Mouse (Mus musculus): ENCODE measurements around the gene Bcl2l11. TPM values are rescaled to one million over a fixed set of nuclear protein-coding genes. Genes with fewer than 3 reads are reported as not detected.
A peak's percentile ranks its signal among the peaks of the same experiment; 100 is the strongest.

Bcl2l11 gene
- polyA plus RNA-seq, 1 experiment: 22.3 TPM

GRCm38 (mm10) chr2:128123921-128124683 is 1.7 kb upstream of the Bcl2l11 start:
- peak overlapping the region; percentile 16 for H3K4me3 ChIP-seq (ENCODE audit: insufficient read depth, low read length)
- H3K4me1 ChIP-seq (ENCODE audit: control insufficient read depth, insufficient read depth, low read length): peaks cover 5% of the 10 kb centered on the region
- TF ChIP-seq POLR2A (IDR thresholded peaks at IDR 0.05; ENCODE audit: low read depth, low read length) (no peak), CTCF (IDR thresholded peaks at IDR 0.05; ENCODE audit: borderline replicate concordance, insufficient read depth, low read length) (no peak)
- no peak overlapping the region for H3K27ac ChIP-seq (ENCODE audit: insufficient read depth, low read length)

- H3K27ac ChIP-seq (ENCODE audit: insufficient read depth, low read length): no peak overlapping the region
- H3K4me1 ChIP-seq (ENCODE audit: control insufficient read depth, insufficient read depth, low read length): peaks cover 5% of the 10 kb centered on the region
Measured at GRCm38 (mm10) chr2:128124693-128125092, 1.1 kb upstream of the Bcl2l11 start.

DNA sequence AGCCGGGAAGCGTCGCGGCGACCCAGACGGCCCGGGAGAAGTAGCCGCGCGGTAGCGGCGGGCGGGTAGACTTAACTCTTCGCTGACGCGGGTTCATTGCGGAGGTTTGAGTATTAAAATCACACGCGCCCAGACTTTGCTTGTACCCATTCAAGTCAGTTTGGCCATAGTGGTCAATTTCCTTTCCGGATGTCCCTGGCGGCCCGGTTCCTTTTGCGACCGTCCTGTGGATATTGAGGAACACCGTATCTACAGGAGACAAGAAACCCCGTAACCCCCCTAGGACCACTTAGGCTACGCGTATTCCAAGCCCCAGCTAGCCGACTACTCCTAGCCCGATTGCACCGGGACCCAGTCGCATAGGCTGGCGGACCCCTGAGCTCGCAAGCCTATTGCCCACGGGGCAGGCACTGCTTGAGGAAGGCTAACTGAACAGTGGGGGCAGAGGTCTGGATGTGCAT is 783 bp downstream of the Bcl2l11 start:
- no peak overlapping the region for H3K27ac ChIP-seq (ENCODE audit: insufficient read depth, low read length)

More at GRCm38 (mm10) chr2:128124693-128125092, 1.1 kb upstream of the Bcl2l11 start:
- no peak for TF ChIP-seq CTCF (IDR thresholded peaks at IDR 0.05; ENCODE audit: borderline replicate concordance, insufficient read depth, low read length)
- no peak for TF ChIP-seq POLR2A (IDR thresholded peaks at IDR 0.05; ENCODE audit: low read depth, low read length)
- no peak overlapping the region for H3K4me3 ChIP-seq (ENCODE audit: insufficient read depth, low read length)

DNA sequence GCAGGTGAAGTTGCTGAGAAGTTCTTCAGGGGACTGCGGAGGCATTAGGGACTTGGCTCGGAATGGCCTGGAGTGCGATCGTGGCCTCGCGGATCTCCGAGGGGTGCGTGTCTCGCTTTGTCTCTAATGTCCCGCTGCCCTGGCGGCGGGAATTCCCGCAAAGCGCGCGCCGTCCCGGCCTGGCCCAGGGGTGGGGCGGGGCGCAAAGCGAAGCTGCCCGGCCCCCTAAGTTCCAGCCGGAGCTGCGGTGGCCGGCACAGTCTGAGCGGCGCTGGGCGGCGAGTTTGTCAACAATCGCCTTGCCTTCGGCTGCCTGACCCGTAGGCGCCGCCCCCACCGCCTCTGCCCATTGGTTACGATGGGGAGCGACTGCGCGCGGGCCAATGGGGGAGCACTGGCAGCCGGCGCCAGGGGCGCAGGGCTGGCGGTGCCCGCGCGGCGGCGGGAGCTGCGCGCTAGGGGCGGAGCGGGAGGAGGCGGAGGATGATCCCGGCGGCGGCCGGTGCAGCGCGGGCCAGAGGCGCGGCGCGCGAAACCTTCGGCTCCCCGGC is 1.4 kb downstream of the Bcl2l11 start:
- Histone ChIP-seq H3K27ac (ENCODE audit: insufficient read depth, low read length) (no peak overlapping the region), H3K4me3 (ENCODE audit: insufficient read depth, low read length) (peak overlapping the region; percentile 70), H3K4me1 (ENCODE audit: control insufficient read depth, insufficient read depth, low read length) (peaks cover 5% of the 10 kb centered on the region)
- TF ChIP-seq POLR2A (IDR thresholded peaks at IDR 0.05; ENCODE audit: low read depth, low read length) (peak; percentile 42), CTCF (IDR thresholded peaks at IDR 0.05; ENCODE audit: borderline replicate concordance, insufficient read depth, low read length) (no peak)

More for the DNA sequence above, 783 bp downstream of the Bcl2l11 start:
- Histone ChIP-seq H3K4me1 (ENCODE audit: control insufficient read depth, insufficient read depth, low read length) (peaks cover 5% of the 10 kb centered on the region), H3K4me3 (ENCODE audit: insufficient read depth, low read length) (peak overlapping the region; percentile 70)
- TF ChIP-seq POLR2A (IDR thresholded peaks at IDR 0.05; ENCODE audit: low read depth, low read length): no peak
- no peak for TF ChIP-seq CTCF (IDR thresholded peaks at IDR 0.05; ENCODE audit: borderline replicate concordance, insufficient read depth, low read length)

- TF ChIP-seq CTCF (IDR thresholded peaks at IDR 0.05; ENCODE audit: borderline replicate concordance, insufficient read depth, low read length): no peak
- TF ChIP-seq POLR2A (IDR thresholded peaks at IDR 0.05; ENCODE audit: low read depth, low read length): no peak
- H3K27ac ChIP-seq (ENCODE audit: insufficient read depth, low read length): peak overlapping the region; percentile 12; the same call in 1 of the 2 replicates
- peak overlapping the region; percentile 68 for H3K4me3 ChIP-seq (ENCODE audit: insufficient read depth, low read length)
- H3K4me1 ChIP-seq (ENCODE audit: control insufficient read depth, insufficient read depth, low read length): peaks cover 5% of the 10 kb centered on the region
Measured at GRCm38 (mm10) chr2:128127691-128128292, 2.0 kb downstream of the Bcl2l11 start.

DNA sequence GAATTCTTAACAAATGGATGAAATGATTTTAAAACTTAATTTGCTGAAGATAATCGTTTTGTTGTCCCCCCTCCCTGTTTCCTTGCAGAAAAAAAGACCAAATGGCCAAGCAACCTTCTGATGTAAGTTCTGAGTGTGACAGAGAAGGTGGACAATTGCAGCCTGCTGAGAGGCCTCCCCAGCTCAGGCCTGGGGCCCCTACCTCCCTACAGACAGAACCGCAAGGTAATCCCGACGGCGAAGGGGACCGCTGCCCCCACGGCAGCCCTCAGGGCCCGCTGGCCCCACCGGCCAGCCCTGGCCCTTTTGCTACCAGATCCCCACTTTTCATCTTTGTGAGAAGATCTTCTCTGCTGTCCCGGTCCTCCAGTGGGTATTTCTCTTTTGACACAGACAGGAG is 2.7 kb downstream of the Bcl2l11 start:
- Histone ChIP-seq H3K27ac (ENCODE audit: insufficient read depth, low read length) (no peak overlapping the region), H3K4me1 (ENCODE audit: control insufficient read depth, insufficient read depth, low read length) (peaks cover 5% of the 10 kb centered on the region; the same call in 1 of the 2 replicates), H3K4me3 (ENCODE audit: insufficient read depth, low read length) (peak overlapping the region; percentile 68)
- no peak for TF ChIP-seq CTCF (IDR thresholded peaks at IDR 0.05; ENCODE audit: borderline replicate concordance, insufficient read depth, low read length)

DNA sequence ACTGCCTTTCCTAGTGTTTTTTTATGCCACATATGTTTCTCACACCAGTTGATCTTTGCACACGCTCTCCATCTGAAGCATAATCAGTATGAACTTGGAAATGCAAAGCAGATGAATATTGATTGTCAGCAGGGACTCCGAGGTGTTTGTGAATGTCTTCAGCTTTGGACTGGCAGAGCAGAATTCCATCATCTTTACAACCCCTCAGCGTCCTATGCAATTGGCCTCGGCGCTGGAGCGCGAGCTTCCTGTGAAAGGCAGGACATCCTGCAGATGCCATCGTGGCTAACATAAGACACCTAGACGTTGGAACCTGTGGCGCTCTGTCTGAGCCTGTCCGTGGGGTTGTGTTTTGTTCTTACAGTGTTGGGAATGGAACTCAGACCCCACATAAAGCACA is 5.7 kb downstream of the Bcl2l11 start:
- Histone ChIP-seq H3K27ac (ENCODE audit: insufficient read depth, low read length) (no peak overlapping the region), H3K4me1 (ENCODE audit: control insufficient read depth, insufficient read depth, low read length) (no peaks in the 10 kb centered on the region; the same call in 1 of the 2 replicates), H3K4me3 (ENCODE audit: insufficient read depth, low read length) (no peak overlapping the region)
- TF ChIP-seq CTCF (IDR thresholded peaks at IDR 0.05; ENCODE audit: borderline replicate concordance, insufficient read depth, low read length): no peak
- no peak for TF ChIP-seq POLR2A (IDR thresholded peaks at IDR 0.05; ENCODE audit: low read depth, low read length)

GRCm38 (mm10) chr2:128132635-128133034 is 6.8 kb downstream of the Bcl2l11 start:
- TF ChIP-seq CTCF (IDR thresholded peaks at IDR 0.05; ENCODE audit: borderline replicate concordance, insufficient read depth, low read length) (no peak), POLR2A (IDR thresholded peaks at IDR 0.05; ENCODE audit: low read depth, low read length) (no peak)
- H3K4me1 ChIP-seq (ENCODE audit: control insufficient read depth, insufficient read depth, low read length): peaks cover 4% of the 10 kb centered on the region
- no peak overlapping the region for H3K4me3 ChIP-seq (ENCODE audit: insufficient read depth, low read length)
- H3K27ac ChIP-seq (ENCODE audit: insufficient read depth, low read length): no peak overlapping the region

GRCm38 (mm10) chr2:128133865-128134264 is 8.0 kb downstream of the Bcl2l11 start:
- no peak for TF ChIP-seq CTCF (IDR thresholded peaks at IDR 0.05; ENCODE audit: borderline replicate concordance, insufficient read depth, low read length)
- no peak for TF ChIP-seq POLR2A (IDR thresholded peaks at IDR 0.05; ENCODE audit: low read depth, low read length)
- Histone ChIP-seq H3K27ac (ENCODE audit: insufficient read depth, low read length) (peak overlapping the region; percentile 81), H3K4me3 (ENCODE audit: insufficient read depth, low read length) (no peak overlapping the region), H3K4me1 (ENCODE audit: control insufficient read depth, insufficient read depth, low read length) (peaks cover 7% of the 10 kb centered on the region)

GRCm38 (mm10) chr2:128134474-128134873 is 8.6 kb downstream of the Bcl2l11 start:
- H3K27ac ChIP-seq (ENCODE audit: insufficient read depth, low read length): peak overlapping the region; percentile 81
- H3K4me3 ChIP-seq (ENCODE audit: insufficient read depth, low read length): no peak overlapping the region
- peaks cover 7% of the 10 kb centered on the region for H3K4me1 ChIP-seq (ENCODE audit: control insufficient read depth, insufficient read depth, low read length)
- TF ChIP-seq POLR2A (IDR thresholded peaks at IDR 0.05; ENCODE audit: low read depth, low read length) (no peak), CTCF (IDR thresholded peaks at IDR 0.05; ENCODE audit: borderline replicate concordance, insufficient read depth, low read length) (no peak)

Measured in embryonic fibroblast, embryonic 13.5 days (primary cell).